Mouse (Mus musculus) heart, postnatal 14 days (tissue): ENCODE results near the gene 1700123O20Rik. TPM values are rescaled to one million over a fixed set of nuclear protein-coding genes. Genes with fewer than 3 reads are reported as not detected.
A peak's percentile ranks its signal among the peaks of the same experiment; 100 is the strongest.

ENCODE experiments used
- DNase-seq, 2 experiments: peaks; one replicate each; pipeline ENCODE4 v3.0.0; 2021 to 2022
- intact Hi-C: fragments of 180-260 bp; cut with DNase I; formaldehyde crosslinking; loops from one replicate; pipeline ENCODE4 v1.15.1; 2025
- long read RNA-seq, 2 experiments: library from polyadenylated mRNA; stranded (forward); transcript quantifications; one replicate each; pipeline ENCODE4 v2.0.0; 2021
- total RNA-seq, 2 experiments: library from RNA; stranded (reverse); gene quantifications; 2 replicates each; pipeline ENCODE4 v1.2.3; 2021

The 1700123O20Rik gene
- total RNA-seq = 10 to 100 TPM; 17.2 to 18.6 TPM
- long read RNA-seq, experiment 1, transcript 1700123O20Rik-201 (2 exons, 1,843 nt) = major isoform, 43 of 46 reads
- long read RNA-seq, experiment 1, partial matches to known transcripts = 0 of 46 reads
- long read RNA-seq, experiment 1, other reads (novel, unspliced or antisense) = 2 of 46 reads
- long read RNA-seq, experiment 2, transcript 1700123O20Rik-201 (2 exons, 1,843 nt) = major isoform, 31 of 33 reads
- long read RNA-seq, experiment 2, partial matches to known transcripts = 0 of 33 reads
- long read RNA-seq, experiment 2, other reads (novel, unspliced or antisense) = 0 of 33 reads

DNA sequence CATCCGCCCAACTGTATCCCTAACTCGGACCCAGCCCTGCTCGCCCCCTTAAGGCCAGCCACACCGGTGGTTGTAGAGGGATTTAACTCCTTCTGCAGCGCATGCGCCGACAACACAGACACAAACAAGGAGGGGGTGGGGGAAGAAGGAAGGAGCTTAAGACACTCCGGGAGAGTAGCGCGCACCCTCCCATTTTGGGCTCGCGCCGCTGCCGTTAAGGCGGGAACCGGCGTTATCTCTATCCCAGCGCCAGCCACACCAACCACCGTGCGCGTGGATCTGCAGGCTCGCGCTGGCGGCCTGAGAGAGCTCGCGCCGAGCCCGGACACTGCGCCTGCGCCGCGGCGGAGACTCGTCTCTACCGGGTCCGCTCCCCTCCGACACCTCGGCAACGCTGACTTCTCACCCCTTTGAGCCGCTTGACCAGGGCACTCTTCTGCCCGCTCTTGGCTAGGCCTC is at the start of gene 1700123O20Rik:
Gene 1700123O20Rik, plus strand, starts transcription at position 154 of the 459 bp plus-strand sequence.
- intact Hi-C loops = loop anchor here (5.0 to 10.0 kb wide), 2 partner anchors 34 to 329 kb away; partner anchors contain the start of gene Ngdn
- no peak for DNase-seq

DNA sequence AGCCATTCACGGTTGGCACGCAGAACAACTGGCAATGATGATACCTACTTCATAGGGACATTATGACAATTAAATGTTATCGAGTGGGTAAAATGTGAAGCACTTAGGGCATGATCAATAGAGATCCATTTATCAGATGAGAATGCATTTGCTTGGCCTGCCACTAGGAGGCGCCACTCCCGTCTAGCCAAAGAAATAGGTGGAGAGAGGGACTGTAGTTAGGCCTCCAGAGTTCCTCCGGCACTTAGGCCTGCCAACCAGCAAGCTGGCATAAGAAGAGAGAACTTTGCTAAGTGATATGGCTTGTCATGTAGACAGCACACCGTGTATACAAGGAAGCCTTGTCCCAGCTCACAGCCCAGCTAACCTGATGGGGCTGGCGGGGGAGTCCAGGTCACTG is 49.1 kb upstream of the 1700123O20Rik start:
- intact Hi-C loops = loop anchor here (5.0 kb wide), 1 partner anchor 110 kb away; no protein-coding TSS in a partner anchor
- peak; percentile 47 to 60 for DNase-seq

DNA sequence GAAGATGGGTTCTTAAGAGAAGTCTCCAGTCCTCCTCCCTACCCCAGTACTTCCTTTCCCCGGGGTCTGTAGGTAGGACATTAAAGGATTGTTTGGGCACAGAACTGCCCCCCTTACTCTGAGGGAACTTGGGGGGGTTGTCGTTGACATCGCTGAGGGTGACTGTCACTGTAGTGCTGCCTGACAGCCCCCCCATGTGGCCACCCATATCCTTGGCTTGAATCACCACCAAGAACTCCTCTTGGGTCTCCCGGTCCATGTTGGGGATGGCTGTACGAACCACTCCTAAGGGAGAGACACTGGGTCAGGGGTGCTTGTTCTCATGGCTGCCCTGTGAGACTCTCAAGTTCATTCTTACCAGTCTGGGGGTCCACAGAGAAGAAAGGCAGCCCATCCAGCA is 47.8 kb upstream of the 1700123O20Rik start:
- intact Hi-C loops = loop anchor here (5.0 kb wide), 1 partner anchor 111 kb away; no protein-coding TSS in a partner anchor
- no peak for DNase-seq

DNA sequence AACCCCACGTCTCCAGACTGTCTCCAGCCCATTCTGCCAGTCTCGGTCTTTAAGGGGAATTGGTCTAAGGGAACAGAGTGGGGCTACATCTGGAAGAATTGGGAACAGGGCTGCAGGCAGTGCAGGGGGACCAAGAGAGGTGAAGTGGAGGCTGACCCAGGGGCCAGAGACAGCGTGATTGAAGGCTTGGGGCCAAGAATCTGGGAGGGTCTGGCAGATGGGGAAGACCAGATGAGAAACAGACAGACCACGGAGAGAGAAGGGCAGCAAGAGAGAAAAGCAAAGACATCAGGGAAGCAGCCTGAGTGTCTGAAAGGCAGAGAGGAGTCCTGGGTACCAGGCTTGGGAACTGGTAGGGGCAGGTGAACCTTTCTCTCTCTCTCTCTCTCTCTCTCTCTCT is 45.9 kb upstream of the 1700123O20Rik start:
- no peak for DNase-seq
- intact Hi-C loops = loop anchor here (5.0 to 10.0 kb wide), 3 partner anchors 33 to 575 kb away; partner anchors contain the start of gene 4931414P19Rik

DNA sequence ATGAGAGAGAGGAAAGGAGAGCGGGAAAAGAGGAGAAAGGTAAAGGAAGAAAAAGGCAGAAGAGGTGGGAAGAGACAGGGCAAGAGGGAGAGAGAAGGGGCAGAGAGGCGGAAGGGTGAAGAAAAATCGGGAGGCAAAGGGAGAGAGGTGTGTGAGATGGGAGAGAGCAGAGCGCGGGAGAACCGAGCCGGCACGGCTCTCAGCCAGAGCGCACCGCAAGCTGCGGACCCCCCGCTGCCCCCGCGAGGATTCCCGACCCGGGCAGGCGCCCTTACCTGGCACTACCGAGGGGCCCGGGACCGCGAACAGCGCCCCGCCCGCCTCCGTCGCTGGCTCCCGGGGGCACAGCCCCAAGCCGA is 45.1 kb upstream of the 1700123O20Rik start, which contains the start of gene Gm17606:
Gene Gm17606, plus strand, starts transcription at position 7 of the 359 bp plus-strand sequence.
- no peak for DNase-seq
- intact Hi-C loops = loop anchor here (1.0 to 10.0 kb wide), 4 partner anchors 34 to 576 kb away; partner anchors contain the start of gene 4931414P19Rik

DNA sequence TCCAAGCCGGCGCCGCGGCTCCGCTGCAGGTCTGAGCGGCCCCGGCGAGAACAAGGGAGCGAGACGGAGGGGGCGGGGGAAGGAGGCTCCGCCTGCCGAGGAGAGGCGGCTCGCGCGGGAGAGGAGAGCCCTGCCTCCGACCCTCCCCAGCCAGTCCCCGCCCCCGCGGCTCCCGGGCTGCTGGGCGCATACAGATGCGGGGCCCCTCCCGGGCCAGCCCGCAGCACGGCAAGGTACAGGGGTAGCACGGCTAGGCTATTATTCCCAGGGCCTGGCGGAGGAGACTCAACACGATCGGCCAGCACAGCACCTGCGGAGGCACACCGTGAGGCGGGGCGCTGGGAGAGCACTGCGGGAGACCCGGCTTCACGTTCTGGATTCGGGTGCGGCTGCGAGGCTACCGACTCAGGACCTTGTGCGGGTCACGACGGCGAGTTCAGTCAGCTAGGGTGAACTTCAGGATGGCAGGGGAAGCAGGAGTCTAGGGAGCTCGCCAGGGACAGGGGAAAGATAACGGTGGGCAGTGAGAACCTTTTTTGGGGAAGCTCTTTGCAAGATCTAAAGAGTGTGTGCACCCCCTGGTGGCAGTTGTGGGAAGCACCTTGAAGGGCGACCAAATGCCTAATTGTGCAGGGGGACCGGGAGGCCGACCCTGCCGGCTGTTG is 44.6 kb upstream of the 1700123O20Rik start, which contains the start of gene Cdh24:
Gene Cdh24, minus strand, starts transcription at position 60 of the 665 bp plus-strand sequence.
- intact Hi-C loops = loop anchor here (1.0 to 10.0 kb wide), 4 partner anchors 34 to 577 kb away; partner anchors contain the start of gene 4931414P19Rik
- DNase-seq = peak; percentile 89 to 90

DNA sequence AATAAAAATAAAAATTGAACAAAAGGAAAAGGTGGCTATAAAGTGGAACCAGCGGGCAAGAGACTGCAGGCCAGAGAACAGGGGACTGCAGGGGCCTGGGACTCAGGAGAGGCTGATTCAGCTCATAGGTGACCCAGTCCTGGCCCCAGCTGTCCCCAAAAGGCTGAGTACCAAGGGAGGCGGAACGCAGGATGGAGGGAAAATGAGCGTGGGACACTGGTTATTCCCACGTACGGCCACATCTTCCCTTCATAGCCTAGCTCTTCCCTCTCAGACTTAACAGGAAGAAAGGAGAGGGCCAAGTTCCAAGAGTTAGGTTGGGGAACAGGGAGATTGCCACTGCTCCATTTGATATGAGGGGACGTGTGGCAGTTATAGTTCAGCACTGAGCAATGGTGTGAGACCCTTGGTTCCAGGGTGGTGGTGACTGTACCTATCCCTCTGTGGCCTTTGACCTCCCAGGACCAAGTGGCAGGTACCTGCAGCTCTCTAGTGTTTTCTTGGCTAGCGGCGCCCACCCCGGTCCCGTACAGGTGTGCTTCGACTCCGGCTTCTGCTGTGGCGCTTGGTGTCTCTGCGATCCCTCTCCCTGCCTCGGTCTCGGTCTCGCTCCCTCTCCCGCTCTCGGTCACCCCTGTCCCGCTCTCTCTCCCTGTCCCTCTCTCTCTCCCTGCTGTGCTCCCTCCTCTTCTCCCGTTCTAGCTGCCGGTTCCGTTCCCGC is 43.6 kb upstream of the 1700123O20Rik start:
- intact Hi-C loops = loop anchor here (2.0 to 10.0 kb wide), 4 partner anchors 35 to 578 kb away; partner anchors contain the start of gene 4931414P19Rik
- DNase-seq = no peak

DNA sequence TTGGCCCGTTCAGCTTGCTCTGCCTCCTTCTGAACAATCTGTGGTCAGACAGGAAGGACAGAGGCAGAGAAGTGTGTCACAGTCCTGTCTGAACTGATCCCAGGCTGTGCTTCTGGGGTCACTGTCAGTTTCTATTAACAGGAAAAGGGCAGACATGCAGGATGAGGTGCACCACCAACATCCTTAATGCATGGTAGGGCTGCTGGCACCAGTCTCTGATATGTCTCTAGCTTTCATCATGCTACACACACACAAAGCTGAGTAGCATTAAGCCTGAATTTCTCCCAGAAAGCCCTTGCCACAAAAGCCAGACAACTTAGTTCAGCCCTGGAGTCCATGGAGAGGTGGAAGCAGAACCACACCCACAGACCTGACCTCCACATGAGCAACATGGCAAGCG is 43.0 kb upstream of the 1700123O20Rik start:
- intact Hi-C loops = loop anchor here (2.0 to 10.0 kb wide), 4 partner anchors 36 to 578 kb away; partner anchors contain the start of gene 4931414P19Rik
- DNase-seq = no peak

DNA sequence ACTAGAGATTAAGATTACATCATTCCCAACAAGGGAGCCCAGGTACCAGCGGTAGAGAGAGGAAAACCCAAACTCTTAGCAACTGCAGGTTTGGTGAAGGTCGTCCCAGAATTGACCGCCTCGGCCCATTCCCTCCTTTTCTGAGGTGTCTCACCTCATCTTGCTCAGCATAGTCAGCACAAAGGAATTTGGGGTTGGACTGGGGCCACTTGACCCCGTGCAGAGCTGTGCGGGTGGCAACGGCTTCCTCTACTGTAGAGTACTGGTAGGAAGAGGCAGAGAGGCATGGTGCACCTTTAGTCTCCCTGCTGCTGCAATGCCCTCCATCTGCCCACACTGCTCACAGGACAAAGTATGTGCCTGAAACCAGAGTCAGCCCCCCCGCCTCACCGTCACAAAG is 41.7 kb upstream of the 1700123O20Rik start:
- intact Hi-C loops = loop anchor here (5.0 to 10.0 kb wide), 3 partner anchors 37 to 579 kb away; partner anchors contain the start of gene 4931414P19Rik
- DNase-seq = no peak

DNA sequence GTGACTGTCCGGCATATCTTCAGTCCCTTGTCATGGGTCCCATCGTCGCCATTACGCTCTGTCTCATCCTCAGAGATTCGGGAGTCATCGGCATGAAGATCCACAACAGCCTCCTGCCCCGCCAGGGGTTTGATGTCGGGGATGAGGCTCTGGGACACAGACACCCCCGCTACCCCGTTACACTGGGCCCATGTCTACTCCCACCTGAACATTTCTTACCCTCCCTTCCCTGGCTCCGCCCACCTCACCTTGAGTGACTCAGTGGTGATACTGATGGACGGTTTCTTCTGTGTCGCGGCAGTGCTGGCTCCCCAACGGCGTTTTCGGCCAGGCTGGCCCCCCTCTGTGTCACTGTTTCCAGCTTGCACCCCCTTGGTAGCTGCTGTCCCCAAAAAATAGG is 39.6 kb upstream of the 1700123O20Rik start:
- no peak for DNase-seq
- intact Hi-C loops = loop anchor here (10.0 kb wide), 1 partner anchor 582 kb away; no protein-coding TSS in a partner anchor

DNA sequence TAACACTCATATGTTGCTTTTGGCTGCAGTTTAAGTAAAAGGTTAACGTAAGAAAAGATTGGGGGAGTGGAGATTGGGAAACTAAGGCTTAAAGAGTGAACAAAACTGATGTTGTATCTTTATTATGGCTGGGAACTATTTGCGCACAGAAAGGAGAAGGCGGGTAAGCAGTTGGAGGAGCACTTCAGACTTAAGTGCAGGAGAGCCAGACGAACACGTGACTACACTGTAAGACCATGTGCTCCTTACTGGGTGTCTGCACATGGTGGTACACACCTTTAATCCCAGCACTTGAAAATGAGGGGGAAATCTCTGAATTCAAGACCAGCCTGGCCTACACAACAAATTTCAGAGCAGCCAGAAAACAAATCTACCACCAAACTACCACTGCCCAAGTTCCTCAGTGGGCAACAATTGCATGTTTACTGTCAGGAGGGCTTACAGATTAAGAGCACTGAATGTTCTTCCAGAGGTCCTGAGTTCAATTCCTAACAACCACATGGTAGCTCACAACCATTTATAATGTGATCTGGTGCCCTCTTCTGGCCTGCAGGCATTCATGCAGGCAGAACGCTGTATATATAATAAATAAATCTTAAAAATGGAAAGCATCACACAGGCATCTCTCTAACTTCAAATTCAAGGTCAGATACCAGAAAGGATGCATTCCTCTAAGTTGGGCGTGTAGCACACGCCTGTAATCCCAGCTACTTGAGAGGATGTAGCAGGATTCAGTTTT is 38.9 kb upstream of the 1700123O20Rik start:
- DNase-seq = no peak
- intact Hi-C loops = loop anchor here (10.0 kb wide), 1 partner anchor 582 kb away; no protein-coding TSS in a partner anchor

DNA sequence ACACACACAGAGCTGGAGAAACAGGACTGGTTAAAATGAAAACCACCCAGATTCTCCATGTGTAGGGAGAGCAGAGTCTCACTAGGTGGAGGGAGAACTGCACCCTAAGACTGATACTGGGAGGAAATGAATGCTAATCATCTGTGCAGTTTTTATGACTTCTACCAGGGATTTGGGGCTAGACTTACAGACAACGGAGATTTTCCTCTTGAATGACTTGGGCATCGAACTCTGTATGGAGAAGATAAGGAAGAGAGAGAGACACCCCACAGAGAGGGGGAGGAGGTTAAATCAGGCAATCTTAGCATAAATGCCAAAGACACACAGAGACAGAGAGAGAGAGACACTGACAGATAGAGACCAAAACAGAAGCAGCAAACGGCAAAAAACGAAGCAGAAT is 38.1 kb upstream of the 1700123O20Rik start:
- DNase-seq = no peak
- intact Hi-C loops = loop anchor here (10.0 kb wide), 1 partner anchor 583 kb away; no protein-coding TSS in a partner anchor

DNA sequence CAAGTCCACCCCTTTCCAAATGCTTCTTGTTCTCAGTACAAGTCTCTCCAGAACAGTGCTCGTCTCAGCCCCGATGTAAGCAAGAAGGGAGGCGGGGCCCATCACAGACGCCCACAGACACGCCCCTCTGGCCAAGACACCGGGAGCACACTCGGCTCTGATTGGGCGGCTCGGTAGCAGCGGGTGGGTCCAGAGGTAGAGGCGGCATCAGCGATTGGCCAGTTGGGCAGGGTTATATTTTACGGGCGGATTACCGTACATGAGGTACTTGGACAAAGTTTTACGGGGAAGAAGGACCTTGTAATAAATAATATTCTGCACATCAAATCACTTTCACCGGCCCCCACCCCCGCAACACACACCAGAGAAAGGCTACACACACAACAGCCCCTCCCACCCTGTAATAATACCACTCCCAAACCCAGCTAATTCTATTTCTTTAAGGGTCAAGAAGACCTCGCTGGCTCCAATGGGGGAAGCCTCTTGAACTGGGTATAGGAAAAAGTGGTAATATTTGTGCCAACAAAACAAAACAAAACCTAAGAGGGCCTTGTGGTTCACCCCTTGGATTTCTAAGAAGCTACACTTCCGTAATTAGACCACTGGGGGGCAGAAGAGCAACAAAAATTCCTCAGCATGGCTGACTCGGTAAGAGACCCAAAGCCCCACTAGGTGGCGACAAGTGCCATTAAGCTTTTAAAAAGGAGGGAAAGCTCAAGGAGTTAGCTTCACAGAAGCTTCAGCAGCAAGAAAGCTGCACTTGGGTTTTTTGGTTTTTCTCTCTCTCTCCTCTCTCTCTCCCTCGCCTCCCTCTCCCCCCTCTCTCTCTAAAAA is 35.2 kb upstream of the 1700123O20Rik start:
- peak; percentile 81 to 89 for DNase-seq
- intact Hi-C loops = loop anchor here (2.0 to 5.0 kb wide), 2 partner anchors 36 to 50 kb away; partner anchors contain the start of genes 1700123O20Rik and Acin1

DNA sequence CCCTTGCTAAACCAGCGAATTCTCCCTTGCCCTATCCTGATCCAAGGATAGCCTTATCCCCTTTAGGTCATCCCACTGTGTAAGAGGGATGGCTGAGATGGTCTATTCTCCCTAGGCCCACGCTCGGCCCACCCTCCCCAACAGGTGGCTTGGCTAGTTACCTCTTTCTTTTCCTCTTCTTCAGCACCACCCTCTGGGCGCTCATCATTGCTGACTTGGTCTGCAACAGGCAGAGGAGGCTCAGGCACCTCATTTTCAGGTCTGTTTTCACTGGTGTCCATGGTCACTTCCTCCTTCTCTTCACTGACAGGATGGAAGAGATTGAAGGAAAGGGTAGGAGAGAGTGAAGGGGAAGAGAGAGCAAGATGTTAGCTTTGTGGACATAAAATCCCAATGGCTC is 34.5 kb upstream of the 1700123O20Rik start:
- no peak for DNase-seq
- intact Hi-C loops = loop anchor here (2.0 to 5.0 kb wide), 2 partner anchors 36 to 49 kb away; partner anchors contain the start of genes 1700123O20Rik and Acin1

DNA sequence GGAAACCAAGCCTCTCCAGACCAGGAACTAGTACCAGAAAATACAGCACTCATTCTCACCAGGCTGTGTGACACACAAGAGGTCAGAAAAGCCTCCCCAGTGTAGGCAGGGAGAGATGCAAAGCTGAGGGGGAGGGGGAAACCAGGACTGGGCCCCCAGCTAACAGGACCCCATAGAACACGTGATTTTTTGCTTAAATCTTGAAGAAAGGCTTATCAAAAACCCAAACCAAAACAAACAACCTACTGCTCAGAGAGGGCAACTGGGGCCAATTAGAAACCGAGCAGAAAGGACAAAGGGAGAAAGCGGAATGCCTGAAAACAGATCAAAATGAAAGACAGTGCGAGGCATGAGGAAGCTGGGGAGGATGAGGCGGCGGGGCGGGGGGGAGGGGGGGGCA is 33.2 kb upstream of the 1700123O20Rik start:
- no peak for DNase-seq
- intact Hi-C loops = loop anchor here (5.0 kb wide), 1 partner anchor 35 kb away; the partner anchor contains the start of genes 1700123O20Rik and Acin1

DNA sequence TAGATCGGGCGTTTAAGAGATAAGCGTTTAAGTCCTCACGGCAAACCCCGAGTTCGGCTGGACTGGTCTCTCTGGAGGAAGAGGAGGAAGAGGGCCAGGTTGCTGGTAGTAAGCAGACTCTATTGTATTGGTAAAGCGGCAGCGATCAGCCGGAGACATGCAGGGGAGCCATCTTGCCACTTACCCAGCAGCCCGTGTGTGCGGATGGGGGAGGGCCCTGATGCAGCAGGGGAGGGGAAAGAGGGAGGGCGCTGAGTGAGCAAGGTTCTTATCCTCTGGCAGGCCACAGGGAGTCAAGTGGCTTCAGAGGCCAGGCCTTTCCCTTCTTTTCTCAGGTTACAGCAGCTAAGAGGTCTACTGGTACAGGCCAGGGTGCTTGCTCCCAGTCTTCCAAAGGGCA is 32.5 kb upstream of the 1700123O20Rik start:
- intact Hi-C loops = loop anchor here (5.0 kb wide), 1 partner anchor 34 kb away; the partner anchor contains the start of genes 1700123O20Rik and Acin1

DNA sequence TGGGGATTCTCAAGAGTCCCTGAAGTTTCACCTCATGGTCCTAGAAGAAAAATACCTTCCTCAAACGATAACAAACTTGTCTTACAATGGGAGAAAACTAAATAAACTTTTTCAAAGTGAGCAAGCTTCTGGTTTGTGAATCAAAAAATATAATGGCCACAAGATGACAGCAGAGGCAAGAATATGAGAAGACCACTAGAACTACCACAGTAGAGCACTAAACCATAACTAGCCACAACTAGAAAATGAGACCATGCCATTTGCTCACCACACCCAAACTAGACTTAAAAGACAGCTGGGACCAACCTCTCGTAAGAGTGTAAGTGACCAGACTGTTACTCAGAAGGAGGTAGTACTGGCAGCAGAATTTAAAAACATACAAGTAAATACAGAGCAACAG is 26.0 kb upstream of the 1700123O20Rik start:
- intact Hi-C loops = loop anchor here (2.0 kb wide), 1 partner anchor 41 kb away; no protein-coding TSS in a partner anchor
- DNase-seq = no peak

More for the DNA sequence above, 32.5 kb upstream of the 1700123O20Rik start:
- peak; percentile 82 to 87 for DNase-seq
